Mouse (Mus musculus): ENCODE measurements around the gene Xylb. TPM values are rescaled to one million over a fixed set of nuclear protein-coding genes. Genes with fewer than 3 reads are reported as not detected.
A peak's percentile ranks its signal among the peaks of the same experiment; 100 is the strongest.

Gene Xylb
- polyA plus RNA-seq, 1 experiment from 2014 or later = 2.2 TPM

DNA sequence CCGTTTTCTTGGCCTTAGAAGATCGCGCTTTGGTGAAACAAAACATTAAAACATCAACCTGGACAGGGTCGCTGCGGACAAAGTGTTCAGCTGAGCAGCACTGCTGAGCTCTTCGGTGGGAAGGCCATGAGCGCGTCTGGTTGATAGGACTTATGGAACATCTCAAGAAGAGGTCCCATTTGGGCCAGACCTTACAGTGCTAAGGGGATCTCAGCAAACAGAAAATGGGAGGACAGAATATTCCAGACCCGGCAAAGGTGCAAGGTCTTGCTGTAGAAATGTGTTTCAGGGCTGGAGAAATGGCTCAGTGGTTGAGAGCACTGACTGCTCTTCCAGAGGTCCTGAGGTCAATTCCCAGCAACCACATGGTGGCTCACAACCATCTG lies 33.9 kb upstream of the Xylb start:
- Histone ChIP-seq H3K4me3 (ENCODE audit: low read depth, low read length) (peak overlapping the region; percentile 94), H3K36me3 (ENCODE audit: control insufficient read depth, insufficient read depth, low read length) (no peaks in the 10 kb centered on the region), H3K9me3 (replicated peaks; ENCODE audit: control insufficient read depth, low read length) (no peaks in the 10 kb centered on the region), H3K4me1 (ENCODE audit: control insufficient read depth, insufficient read depth, low read length) (peaks cover 10% of the 10 kb centered on the region; the same call in 1 of the 2 replicates), H3K27me3 (ENCODE audit: control insufficient read depth, insufficient read depth, low read length) (no peaks in the 10 kb centered on the region), H3K4me2 (peak overlapping the region; percentile 92), H3K27ac (ENCODE audit: low read depth, low read length) (peak overlapping the region; percentile 94), H3K9ac (ENCODE audit: low read depth, low read length) (peak overlapping the region; percentile 87)
- ATAC-seq (replicated peaks; ENCODE audit: insufficient number of reproducible peaks, low FRiP score, low TSS enrichment) = no peak
- WGBS (ENCODE audit: insufficient replicate concordance) = 6% methylated on average over 9 of the region's 9 CpGs

- Histone ChIP-seq H3K4me3 (ENCODE audit: low read depth, low read length) (no peak overlapping the region), H3K9ac (ENCODE audit: low read depth, low read length) (no peak overlapping the region), H3K4me2 (peak overlapping the region; percentile 92; the same call in 1 of the 2 replicates), H3K9me3 (replicated peaks; ENCODE audit: control insufficient read depth, low read length) (no peaks in the 10 kb centered on the region), H3K27ac (ENCODE audit: low read depth, low read length) (no peak overlapping the region), H3K36me3 (ENCODE audit: control insufficient read depth, insufficient read depth, low read length) (no peaks in the 10 kb centered on the region), H3K4me1 (ENCODE audit: control insufficient read depth, insufficient read depth, low read length) (peaks cover 10% of the 10 kb centered on the region; the same call in 1 of the 2 replicates), H3K27me3 (ENCODE audit: control insufficient read depth, insufficient read depth, low read length) (no peaks in the 10 kb centered on the region)
- no peak for ATAC-seq (replicated peaks; ENCODE audit: insufficient number of reproducible peaks, low FRiP score, low TSS enrichment)
- WGBS (ENCODE audit: insufficient replicate concordance) = 59% methylated on average over 1 of the region's 1 CpGs
Measured at GRCm38 (mm10) chr9:119324130-119324529, 33.1 kb upstream of the Xylb start.

DNA sequence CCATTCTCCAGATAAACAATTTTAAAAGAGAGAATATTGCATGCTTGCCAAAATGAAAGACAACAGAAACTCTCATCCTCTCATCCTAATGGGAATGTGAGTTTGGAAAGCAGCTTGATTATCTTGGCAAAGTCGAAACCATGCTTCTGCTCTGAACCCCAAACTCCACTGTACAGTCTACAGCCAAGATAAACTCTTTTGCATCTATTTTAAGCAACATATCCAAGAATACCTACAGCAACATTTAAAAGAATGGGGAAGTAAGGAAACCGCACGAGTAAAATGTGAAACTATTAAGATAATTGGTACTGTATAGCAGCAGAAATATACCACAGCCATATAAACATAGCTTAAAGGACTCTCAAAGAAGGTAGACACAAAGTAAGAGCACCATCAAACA lies 28.7 kb upstream of the Xylb start:
- Histone ChIP-seq H3K4me1 (ENCODE audit: control insufficient read depth, insufficient read depth, low read length) (no peaks in the 10 kb centered on the region), H3K4me2 (no peak overlapping the region), H3K4me3 (ENCODE audit: low read depth, low read length) (no peak overlapping the region), H3K27ac (ENCODE audit: low read depth, low read length) (no peak overlapping the region), H3K9ac (ENCODE audit: low read depth, low read length) (no peak overlapping the region), H3K9me3 (replicated peaks; ENCODE audit: control insufficient read depth, low read length) (no peaks in the 10 kb centered on the region), H3K36me3 (ENCODE audit: control insufficient read depth, insufficient read depth, low read length) (no peaks in the 10 kb centered on the region), H3K27me3 (ENCODE audit: control insufficient read depth, insufficient read depth, low read length) (no peaks in the 10 kb centered on the region)
- ATAC-seq (replicated peaks; ENCODE audit: insufficient number of reproducible peaks, low FRiP score, low TSS enrichment) = no peak
- 72% methylated on average over 3 of the region's 3 CpGs for WGBS (ENCODE audit: insufficient replicate concordance)

DNA sequence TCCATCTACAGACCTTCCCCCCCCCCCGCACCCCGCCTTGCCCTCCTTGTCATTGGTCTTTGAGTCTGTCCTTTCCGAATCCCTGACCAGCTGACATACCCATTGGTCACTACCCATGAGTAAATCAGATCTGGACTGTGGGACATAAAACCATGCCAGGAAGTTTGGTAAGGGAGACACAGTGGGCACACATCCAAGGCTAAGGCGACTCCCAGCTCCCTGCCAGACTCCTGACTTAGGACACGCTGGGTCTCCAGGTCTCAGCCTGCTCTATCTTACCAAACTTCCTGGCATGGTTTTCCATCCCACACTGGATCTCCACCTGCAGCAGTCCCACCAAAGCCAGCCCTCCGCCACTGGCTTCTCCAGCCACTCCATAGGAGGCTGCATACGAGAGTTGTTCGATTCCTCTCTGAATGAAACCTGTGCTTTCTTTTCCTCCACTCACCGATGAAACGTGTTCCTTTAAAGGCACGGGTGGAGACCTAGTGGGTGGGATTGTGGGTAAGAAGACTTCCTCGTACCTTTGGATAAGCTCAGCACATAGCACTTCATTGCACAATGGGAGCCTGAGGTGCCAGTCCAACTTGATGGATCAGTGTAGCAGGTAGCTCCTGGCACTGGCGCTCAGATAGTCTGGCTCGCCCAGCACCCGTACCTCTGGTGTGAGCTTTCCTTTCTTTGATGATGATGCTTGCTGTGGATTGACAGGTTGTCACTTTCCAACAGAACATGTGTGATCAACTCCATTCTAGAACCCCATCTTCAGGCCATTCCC lies 26.8 kb upstream of the Xylb start:
- Histone ChIP-seq H3K4me2 (no peak overlapping the region), H3K9me3 (replicated peaks; ENCODE audit: control insufficient read depth, low read length) (no peaks in the 10 kb centered on the region), H3K9ac (ENCODE audit: low read depth, low read length) (no peak overlapping the region), H3K4me3 (ENCODE audit: low read depth, low read length) (no peak overlapping the region), H3K4me1 (ENCODE audit: control insufficient read depth, insufficient read depth, low read length) (0 out of 2 replicates have a peak, but pooled peaks cover 2% of the 10 kb centered on the region), H3K27me3 (ENCODE audit: control insufficient read depth, insufficient read depth, low read length) (no peaks in the 10 kb centered on the region), H3K36me3 (ENCODE audit: control insufficient read depth, insufficient read depth, low read length) (no peaks in the 10 kb centered on the region), H3K27ac (ENCODE audit: low read depth, low read length) (no peak overlapping the region)
- no peak for ATAC-seq (replicated peaks; ENCODE audit: insufficient number of reproducible peaks, low FRiP score, low TSS enrichment)
- WGBS (ENCODE audit: insufficient replicate concordance) = 80% methylated on average over 15 of the region's 15 CpGs

DNA sequence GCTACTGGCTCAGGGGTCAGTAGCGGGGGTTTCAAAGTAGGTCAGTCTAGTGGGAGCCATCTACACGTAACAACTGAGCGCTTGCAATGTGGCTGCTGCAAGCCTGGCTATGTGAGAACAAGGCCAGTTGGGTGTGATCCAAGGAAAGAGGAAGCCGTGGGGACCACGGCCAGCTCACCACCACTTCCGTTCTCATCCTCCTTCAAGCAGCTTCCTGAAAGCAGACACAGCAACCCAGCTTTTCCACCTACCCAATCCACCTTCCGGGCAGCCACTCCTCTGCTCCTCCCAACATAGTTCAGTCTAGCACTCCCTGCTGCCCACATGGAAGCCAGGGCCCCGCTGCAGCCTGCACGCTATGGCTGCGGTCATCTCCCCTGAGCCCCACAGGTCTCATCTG lies 22.9 kb upstream of the Xylb start:
- Histone ChIP-seq H3K27me3 (ENCODE audit: control insufficient read depth, insufficient read depth, low read length) (no peaks in the 10 kb centered on the region), H3K9ac (ENCODE audit: low read depth, low read length) (no peak overlapping the region), H3K9me3 (replicated peaks; ENCODE audit: control insufficient read depth, low read length) (no peaks in the 10 kb centered on the region), H3K4me3 (ENCODE audit: low read depth, low read length) (no peak overlapping the region), H3K36me3 (ENCODE audit: control insufficient read depth, insufficient read depth, low read length) (no peaks in the 10 kb centered on the region), H3K4me1 (ENCODE audit: control insufficient read depth, insufficient read depth, low read length) (0 out of 2 replicates have a peak, but pooled peaks cover 5% of the 10 kb centered on the region), H3K27ac (ENCODE audit: low read depth, low read length) (0 out of 2 replicates have a peak overlapping the region, but pooled peaks have one; percentile 25), H3K4me2 (no peak overlapping the region)
- WGBS (ENCODE audit: insufficient replicate concordance) = 53% methylated on average over 10 of the region's 10 CpGs
- no peak for ATAC-seq (replicated peaks; ENCODE audit: insufficient number of reproducible peaks, low FRiP score, low TSS enrichment)

DNA sequence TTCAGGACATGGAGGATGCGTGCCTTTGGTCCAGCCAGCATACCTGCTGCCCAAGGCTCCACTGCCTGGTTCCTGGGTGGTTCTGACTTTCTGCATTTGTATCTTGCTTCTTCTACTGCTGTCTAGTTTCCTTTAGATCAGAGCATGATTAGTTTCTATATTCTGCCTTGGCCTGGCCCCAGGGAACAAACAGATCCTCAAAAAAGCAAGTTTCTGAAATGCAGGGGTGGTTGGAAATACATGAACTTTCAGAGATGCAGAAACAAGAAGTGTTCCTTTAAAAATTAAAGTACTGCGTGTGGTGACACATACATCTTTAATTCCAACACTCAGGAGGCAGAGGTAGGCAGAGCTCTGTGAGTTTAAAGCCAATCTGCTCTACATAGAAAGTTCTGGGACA lies 22.3 kb upstream of the Xylb start:
- no peaks in the 10 kb centered on the region for H3K36me3 ChIP-seq (ENCODE audit: control insufficient read depth, insufficient read depth, low read length)
- no peaks in the 10 kb centered on the region for H3K9me3 ChIP-seq (replicated peaks; ENCODE audit: control insufficient read depth, low read length)
- no peak for ATAC-seq (replicated peaks; ENCODE audit: insufficient number of reproducible peaks, low FRiP score, low TSS enrichment)
- WGBS (ENCODE audit: insufficient replicate concordance) = 84% methylated on average over 2 of the region's 2 CpGs
- H3K27ac ChIP-seq (ENCODE audit: low read depth, low read length) = no peak overlapping the region
- H3K27me3 ChIP-seq (ENCODE audit: control insufficient read depth, insufficient read depth, low read length) = no peaks in the 10 kb centered on the region
- no peak overlapping the region for H3K9ac ChIP-seq (ENCODE audit: low read depth, low read length)
- no peak overlapping the region for H3K4me3 ChIP-seq (ENCODE audit: low read depth, low read length)
- no peak overlapping the region for H3K4me2 ChIP-seq
- H3K4me1 ChIP-seq (ENCODE audit: control insufficient read depth, insufficient read depth, low read length) = 0 out of 2 replicates have a peak, but pooled peaks cover 6% of the 10 kb centered on the region

- Histone ChIP-seq H3K27ac (ENCODE audit: low read depth, low read length) (no peak overlapping the region), H3K4me2 (no peak overlapping the region), H3K4me1 (ENCODE audit: control insufficient read depth, insufficient read depth, low read length) (0 out of 2 replicates have a peak, but pooled peaks cover 6% of the 10 kb centered on the region), H3K9ac (ENCODE audit: low read depth, low read length) (no peak overlapping the region), H3K9me3 (replicated peaks; ENCODE audit: control insufficient read depth, low read length) (no peaks in the 10 kb centered on the region), H3K36me3 (ENCODE audit: control insufficient read depth, insufficient read depth, low read length) (no peaks in the 10 kb centered on the region), H3K4me3 (ENCODE audit: low read depth, low read length) (no peak overlapping the region), H3K27me3 (ENCODE audit: control insufficient read depth, insufficient read depth, low read length) (no peaks in the 10 kb centered on the region)
- 80% methylated on average over 4 of the region's 4 CpGs for WGBS (ENCODE audit: insufficient replicate concordance)
- ATAC-seq (replicated peaks; ENCODE audit: insufficient number of reproducible peaks, low FRiP score, low TSS enrichment) = no peak
Measured at GRCm38 (mm10) chr9:119335571-119335970, 21.6 kb upstream of the Xylb start.

DNA sequence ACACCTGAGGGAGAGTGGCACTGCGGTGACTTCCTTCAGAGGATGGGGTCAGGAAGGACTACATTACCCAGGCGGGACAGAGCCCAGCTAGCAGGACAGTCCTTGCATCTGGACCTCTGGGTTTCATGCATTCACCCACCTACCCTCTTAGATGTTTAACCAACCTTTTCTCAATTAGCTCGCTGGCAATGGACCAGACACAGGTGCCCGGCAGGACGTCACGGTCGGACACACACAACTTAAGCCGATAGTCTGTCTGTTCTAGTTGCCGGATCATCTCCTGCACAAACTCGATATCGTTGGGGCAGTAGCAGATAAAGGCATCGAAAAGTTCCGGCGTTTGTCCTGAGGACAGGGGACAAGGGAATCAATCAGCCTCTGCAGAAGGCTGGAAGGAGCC lies 19.3 kb upstream of the Xylb start:
- Histone ChIP-seq H3K4me3 (ENCODE audit: low read depth, low read length) (no peak overlapping the region), H3K4me2 (no peak overlapping the region), H3K9me3 (replicated peaks; ENCODE audit: control insufficient read depth, low read length) (no peaks in the 10 kb centered on the region), H3K9ac (ENCODE audit: low read depth, low read length) (no peak overlapping the region), H3K27ac (ENCODE audit: low read depth, low read length) (no peak overlapping the region), H3K27me3 (ENCODE audit: control insufficient read depth, insufficient read depth, low read length) (no peaks in the 10 kb centered on the region), H3K36me3 (ENCODE audit: control insufficient read depth, insufficient read depth, low read length) (no peaks in the 10 kb centered on the region), H3K4me1 (ENCODE audit: control insufficient read depth, insufficient read depth, low read length) (peaks cover 13% of the 10 kb centered on the region)
- 90% methylated on average over 14 of the region's 14 CpGs for WGBS (ENCODE audit: insufficient replicate concordance)
- ATAC-seq (replicated peaks; ENCODE audit: insufficient number of reproducible peaks, low FRiP score, low TSS enrichment) = no peak

- Histone ChIP-seq H3K4me1 (ENCODE audit: control insufficient read depth, insufficient read depth, low read length) (peaks cover 13% of the 10 kb centered on the region), H3K4me3 (ENCODE audit: low read depth, low read length) (no peak overlapping the region), H3K36me3 (ENCODE audit: control insufficient read depth, insufficient read depth, low read length) (no peaks in the 10 kb centered on the region), H3K4me2 (no peak overlapping the region), H3K9me3 (replicated peaks; ENCODE audit: control insufficient read depth, low read length) (no peaks in the 10 kb centered on the region), H3K9ac (ENCODE audit: low read depth, low read length) (no peak overlapping the region), H3K27ac (ENCODE audit: low read depth, low read length) (no peak overlapping the region), H3K27me3 (ENCODE audit: control insufficient read depth, insufficient read depth, low read length) (no peaks in the 10 kb centered on the region)
- ATAC-seq (replicated peaks; ENCODE audit: insufficient number of reproducible peaks, low FRiP score, low TSS enrichment) = no peak
- WGBS (ENCODE audit: insufficient replicate concordance) = 91% methylated on average over 3 of the region's 3 CpGs
Measured at GRCm38 (mm10) chr9:119338350-119338749, 18.8 kb upstream of the Xylb start.
